Mouse (Mus musculus): ENCODE results near the gene Commd3.
A peak's percentile ranks its signal among the peaks of the same experiment; 100 is the strongest.

The Commd3 gene

GRCm38 (mm10) chr2:18686826-18687519, 14.8 kb downstream of the Commd3 start:
- no peak for DNase-seq (ENCODE audit: low spot score in 2 of 2)

GRCm38 (mm10) chr2:18687671-18688170, 15.5 kb downstream of the Commd3 start:
- DNase-seq (ENCODE audit: low spot score in 2 of 2) = no peak

- no peak for DNase-seq (ENCODE audit: low spot score in 2 of 2)
These were observed 16.1 kb downstream of the Commd3 start for GRCm38 (mm10) chr2:18688286-18688685.

- DNase-seq (ENCODE audit: low spot score in 2 of 2) = peak in 1 of 2 experiments; percentile 55
These were observed 16.5 kb downstream of the Commd3 start for GRCm38 (mm10) chr2:18688708-18689063.

GRCm38 (mm10) chr2:18689064-18689921, 17.1 kb downstream of the Commd3 start:
- peak in 1 of 2 experiments; percentile 54 for DNase-seq (ENCODE audit: low spot score in 2 of 2)

GRCm38 (mm10) chr2:18690055-18690691, 18.0 kb downstream of the Commd3 start:
- DNase-seq (ENCODE audit: low spot score in 2 of 2) = peak in 1 of 2 experiments; percentile 31

- no peak for DNase-seq (ENCODE audit: low spot score in 2 of 2)
These were observed 18.6 kb downstream of the Commd3 start for GRCm38 (mm10) chr2:18690756-18691155.

- no peak for DNase-seq (ENCODE audit: low spot score in 2 of 2)
These were observed 19.8 kb downstream of the Commd3 start for GRCm38 (mm10) chr2:18692031-18692430.

GRCm38 (mm10) chr2:18692548-18692947, 20.4 kb downstream of the Commd3 start:
- no peak for DNase-seq (ENCODE audit: low spot score in 2 of 2)

GRCm38 (mm10) chr2:18693491-18693870, 21.3 kb downstream of the Commd3 start:
- no peak for DNase-seq (ENCODE audit: low spot score in 2 of 2)

- peak; percentile 57 to 85 for DNase-seq (ENCODE audit: low spot score in 2 of 2)
These were observed 21.9 kb downstream of the Commd3 start, which contains the start of gene Spag6 for GRCm38 (mm10) chr2:18693871-18694610. Gene Spag6 (plus strand): TSS chr2:18694032.

- no peak for DNase-seq (ENCODE audit: low spot score in 2 of 2)
These were observed 22.4 kb downstream of the Commd3 start for GRCm38 (mm10) chr2:18694611-18694950.

GRCm38 (mm10) chr2:18695163-18695562, 23.0 kb downstream of the Commd3 start:
- DNase-seq (ENCODE audit: low spot score in 2 of 2) = no peak

- no peak for DNase-seq (ENCODE audit: low spot score in 2 of 2)
These were observed 23.5 kb downstream of the Commd3 start for GRCm38 (mm10) chr2:18695629-18696150.

- DNase-seq (ENCODE audit: low spot score in 2 of 2) = no peak
These were observed 25.5 kb downstream of the Commd3 start for GRCm38 (mm10) chr2:18697591-18698244.

GRCm38 (mm10) chr2:18698663-18699385, 26.6 kb downstream of the Commd3 start:
- peak in 1 of 2 experiments; percentile 48 for DNase-seq (ENCODE audit: low spot score in 2 of 2)

GRCm38 (mm10) chr2:18699401-18699990, 27.3 kb downstream of the Commd3 start:
- DNase-seq (ENCODE audit: low spot score in 2 of 2) = no peak

GRCm38 (mm10) chr2:18710356-18710755, 38.2 kb downstream of the Commd3 start:
- DNase-seq (ENCODE audit: low spot score in 2 of 2) = no peak

GRCm38 (mm10) chr2:18713071-18713470, 40.9 kb downstream of the Commd3 start:
- DNase-seq (ENCODE audit: low spot score in 2 of 2) = no peak

- DNase-seq (ENCODE audit: low spot score in 2 of 2) = no peak
These were observed 42.2 kb downstream of the Commd3 start for GRCm38 (mm10) chr2:18714337-18714736.

Data from urinary bladder, adult 18-20 months (tissue).